Mouse (Mus musculus): Measurements from ENCODE around the gene Tbccd1. TPM values are rescaled to one million over a fixed set of nuclear protein-coding genes. Genes with fewer than 3 reads are reported as not detected.

The Tbccd1 gene
- polyA plus RNA-seq (2015; fragmentation: Nextera tagmentation; extraction: Ambion mirVana), result 16.4 and 16.7 TPM in 2 replicates

DNA sequence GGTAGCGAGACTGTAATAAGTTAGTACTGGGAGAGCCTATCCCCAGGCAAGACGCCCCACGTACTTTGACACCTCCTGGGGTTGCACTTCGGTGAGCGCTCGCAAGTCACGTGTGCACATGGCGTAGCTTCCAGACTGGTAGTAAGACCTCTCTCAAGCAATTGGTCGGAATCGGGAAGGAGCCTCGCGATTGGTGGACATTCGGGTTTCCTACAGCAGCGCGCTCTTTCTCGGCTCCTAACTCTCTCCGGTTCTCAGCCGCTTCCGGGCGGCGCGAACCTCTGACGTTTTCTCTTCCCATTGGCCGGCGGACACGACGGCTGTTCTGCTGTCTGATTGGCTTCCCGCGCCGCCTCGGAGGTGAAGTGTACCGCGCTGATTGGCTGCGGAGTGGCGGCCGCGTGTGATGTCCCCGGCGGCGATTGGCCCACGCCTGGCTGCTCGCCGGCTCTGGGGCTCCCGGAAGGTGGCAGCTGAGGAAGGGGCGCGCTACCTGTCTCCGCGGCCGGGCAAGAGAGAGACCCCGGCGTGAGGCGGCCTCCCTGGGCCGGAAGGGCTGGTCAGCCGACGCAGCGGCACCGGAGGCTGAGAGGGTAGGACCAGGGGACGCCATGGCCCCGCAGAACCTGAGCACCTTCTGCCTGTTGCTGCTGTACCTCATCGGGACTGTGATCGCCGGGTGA lies at the start of gene Tbccd1, which contains the start of gene Dnajb11:
Gene Tbccd1, minus strand, starts transcription at position 239 of the 683 bp plus-strand sequence.
Gene Dnajb11, plus strand, starts transcription at position 415 of the 683 bp plus-strand sequence.

DNA sequence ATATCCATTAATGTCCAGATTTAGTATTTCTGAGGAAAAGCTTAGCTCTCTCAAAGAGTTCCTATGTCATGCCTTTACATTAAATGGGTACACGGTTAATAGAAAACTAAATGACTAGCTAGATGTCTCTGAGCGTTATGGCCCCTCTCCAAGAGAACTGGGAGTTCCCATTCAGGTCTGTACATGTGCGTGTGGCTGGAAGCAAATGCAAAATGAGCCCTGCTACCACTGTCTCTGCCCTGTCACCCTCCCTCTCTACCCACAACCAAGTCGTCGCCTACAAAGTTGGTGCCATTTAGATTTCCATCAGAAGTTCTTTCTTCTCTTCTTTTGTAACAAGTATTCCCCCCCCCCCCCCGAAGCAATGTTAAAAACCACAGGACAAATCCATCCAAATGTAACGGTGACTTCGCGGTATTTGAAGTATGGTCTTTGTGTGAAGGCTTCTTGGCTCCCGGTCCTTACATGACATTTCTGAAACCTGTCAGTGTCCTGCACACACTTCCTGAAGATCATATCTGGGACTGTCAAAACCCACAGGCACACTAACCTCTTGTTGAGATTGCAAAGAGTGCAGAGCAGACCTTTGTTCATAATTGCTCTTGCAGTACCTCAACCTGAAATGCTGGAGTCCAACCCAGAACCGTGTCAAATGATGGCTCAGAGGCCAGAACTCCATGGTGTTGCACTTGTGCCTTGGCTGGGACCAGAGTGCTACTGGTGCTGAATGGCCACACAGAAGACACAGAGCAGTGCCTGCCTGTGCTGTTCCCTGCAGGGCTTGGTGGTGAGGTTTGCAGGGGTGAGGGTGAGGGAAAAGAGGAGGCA lies 33.4 kb upstream of the Tbccd1 start, which contains the start of gene Ahsg:
Gene Ahsg, plus strand, starts transcription at position 595 of the 828 bp plus-strand sequence.

DNA sequence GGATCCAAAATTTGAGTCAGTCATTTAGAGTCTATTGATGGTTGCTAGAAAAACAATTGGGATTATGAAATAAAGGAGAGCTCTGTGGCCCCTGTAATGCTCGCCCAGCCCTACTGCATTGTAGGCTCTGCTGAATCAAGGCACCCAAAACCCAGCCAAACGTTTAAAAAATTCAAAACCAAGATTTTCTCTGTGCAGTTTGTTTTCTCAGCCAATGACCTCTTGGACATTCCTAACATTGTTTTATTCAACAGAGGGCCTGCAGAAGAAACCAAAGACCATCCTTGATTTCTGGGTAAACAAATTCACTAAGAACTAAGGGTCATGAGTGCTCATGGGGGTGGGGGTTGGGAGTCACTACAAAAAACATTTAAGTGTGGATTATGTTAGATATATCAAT lies 46.0 kb downstream of the Tbccd1 start, which contains the start of gene Crygs:
Gene Crygs, minus strand, starts transcription at position 101 of the 400 bp plus-strand sequence.

Other genes with a start within 250 kb of the Tbccd1 start
- 9.9 and 10.8 TPM in 2 replicates for gene Dgkg, start 200.4 kb downstream of the Tbccd1 start, polyA plus RNA-seq (2015; fragmentation: Nextera tagmentation; extraction: Ambion mirVana)
- gene Crygs, start 46.1 kb downstream of the Tbccd1 start, polyA plus RNA-seq (2015; fragmentation: Nextera tagmentation; extraction: Ambion mirVana), result 0.36 TPM in 1 of 2 replicates, not detected in the other
- 86.0 and 92.5 TPM in 2 replicates for gene Dnajb11, start 176 bp upstream of the Tbccd1 start, polyA plus RNA-seq (2015; fragmentation: Nextera tagmentation; extraction: Ambion mirVana)
- gene Ahsg, start 33.6 kb upstream of the Tbccd1 start, polyA plus RNA-seq (2015; fragmentation: Nextera tagmentation; extraction: Ambion mirVana), result 1.2 and 3.1 TPM in 2 replicates
- 0.31 TPM in 1 of 2 replicates, not detected in the other for gene Fetub, start 60.7 kb upstream of the Tbccd1 start, polyA plus RNA-seq (2015; fragmentation: Nextera tagmentation; extraction: Ambion mirVana)
- 0.12 and 0.18 TPM in 2 replicates for gene Hrg, start 93.4 kb upstream of the Tbccd1 start, polyA plus RNA-seq (2015; fragmentation: Nextera tagmentation; extraction: Ambion mirVana)
- 0.72 and 1.9 TPM in 2 replicates for gene Kng2, start 171.8 kb upstream of the Tbccd1 start, polyA plus RNA-seq (2015; fragmentation: Nextera tagmentation; extraction: Ambion mirVana)
- gene Kng1, start 200.2 kb upstream of the Tbccd1 start, polyA plus RNA-seq (2015; fragmentation: Nextera tagmentation; extraction: Ambion mirVana), result 0.25 and 0.62 TPM in 2 replicates
- gene Eif4a2, start 249.8 kb upstream of the Tbccd1 start, polyA plus RNA-seq (2015; fragmentation: Nextera tagmentation; extraction: Ambion mirVana), result 263 and 281 TPM in 2 replicates

Data from neural tube, postnatal 0 days (tissue).